17 mouse cellular contexts compared by ENCODE assay signal in genomic region chr17:70986831-70987660, GRCm38 (mm10). TPM values are rescaled to one million over a fixed set of nuclear protein-coding genes. Genes with fewer than 3 reads are reported as not detected.
A peak's percentile ranks its signal among the peaks of the same experiment; 100 is the strongest.
DNase-seq lines count a peak whose midpoint lies in the region; ATAC-seq and TF ChIP-seq lines count a peak whose summit lies in the region.
"Had no signal": no experiment of that assay in that cellular context is flagged by ENCODE, and none has a peak within 500 bp of the region (broad histone marks: within the 10 kb centered on the region; RNA-seq: fewer than 3 reads in every experiment).

No protein-coding gene starts in this region.

- no peak for ATAC-seq in kidney, embryonic 16.5 days (ENCODE audit: low FRiP score, low TSS enrichment)
- ATAC-seq in CD4-positive, CD25-positive, alpha-beta regulatory T cell, adult 4 months = peak; percentile 54
- peak; percentile 64 for ATAC-seq in inflammation-experienced regulatory T-cells, adult 6 months
- no peak for ATAC-seq in forebrain, embryonic 15.5 days (replicated peaks)

- intact Hi-C loops in gastrocnemius, postnatal 14 days (cut with DNase I; ENCODE audit: low total_unique reads) = no loop called here

- DNase-seq in kidney, postnatal 14 days = no peak
- no peak for DNase-seq in layer of hippocampus, postnatal 14 days (ENCODE audit: low spot score in 2 of 2)
- DNase-seq in gastrocnemius, postnatal 14 days = no peak
- DNase-seq: B cell, adult 2 months; cerebellum, adult 11-12 months; gastrocnemius, postnatal 10 days; kidney, postnatal 10 days; thymus, postnatal 36 days had no signal

- H3K9me3 ChIP-seq in kidney, embryonic 16.5 days (ENCODE audit: low read length) = no peaks in the 10 kb centered on the region
- H3K9me3 ChIP-seq in forebrain, embryonic 15.5 days = no peaks in the 10 kb centered on the region
- H3K9me3 ChIP-seq: embryonic facial prominence, embryonic 13.5 days; heart, embryonic 13.5 days; liver, embryonic 15.5 days; megakaryocyte, embryonic 14.5 days had no signal

- 88% methylated on average over 15 of the region's 15 CpGs for WGBS in kidney, embryonic 16.5 days
- 29% methylated on average over 15 of the region's 15 CpGs for WGBS in small intestine, adult 2 months
- 90% methylated on average over 15 of the region's 15 CpGs for WGBS in forebrain, embryonic 15.5 days

- TF ChIP-seq POLR2A in small intestine, adult 2 months (IDR thresholded peaks at IDR 0.05; ENCODE audit: low read depth, low read length) = no peak

- TF ChIP-seq CTCF in small intestine, adult 2 months (IDR thresholded peaks at IDR 0.05; ENCODE audit: extremely low read depth, insufficient read length, insufficient replicate concordance, low read depth, low read length) = no peak

- H3K4me3 ChIP-seq in kidney, embryonic 16.5 days (ENCODE audit: low read length) = no peak overlapping the region
- peak overlapping the region; percentile 31; the same call in 1 of the 2 replicates for H3K4me3 ChIP-seq in small intestine, adult 2 months (ENCODE audit: low read depth, low read length)
- no peak overlapping the region for H3K4me3 ChIP-seq in forebrain, embryonic 15.5 days
- H3K4me3 ChIP-seq: embryonic facial prominence, embryonic 13.5 days; heart, embryonic 13.5 days; liver, embryonic 15.5 days; megakaryocyte, embryonic 14.5 days had no signal

- no peaks in the 10 kb centered on the region for H3K27me3 ChIP-seq in kidney, embryonic 16.5 days (ENCODE audit: insufficient read depth, low read length)
- no peaks in the 10 kb centered on the region for H3K27me3 ChIP-seq in small intestine, adult 2 months (ENCODE audit: control insufficient read depth, insufficient read depth, low read length)
- H3K27me3 ChIP-seq in forebrain, embryonic 15.5 days = no peaks in the 10 kb centered on the region
- H3K27me3 ChIP-seq: embryonic facial prominence, embryonic 13.5 days; liver, embryonic 15.5 days; megakaryocyte, embryonic 14.5 days had no signal

- no peak overlapping the region for H3K4me2 ChIP-seq in kidney, embryonic 16.5 days (replicated peaks; ENCODE audit: low read depth, low read length)
- no peak overlapping the region for H3K4me2 ChIP-seq in forebrain, embryonic 15.5 days (replicated peaks)
- H3K4me2 ChIP-seq: embryonic facial prominence, embryonic 13.5 days; heart, embryonic 13.5 days had no signal

- peaks cover 24% of the 10 kb centered on the region for H3K36me3 ChIP-seq in kidney, embryonic 16.5 days (ENCODE audit: insufficient read depth, low read length)
- H3K36me3 ChIP-seq in small intestine, adult 2 months (ENCODE audit: control insufficient read depth, insufficient read depth, low read length) = peaks cover 26% of the 10 kb centered on the region
- peaks cover 16% of the 10 kb centered on the region; the same call in 1 of the 2 replicates for H3K36me3 ChIP-seq in forebrain, embryonic 15.5 days

- H3K27ac ChIP-seq in kidney, embryonic 16.5 days (ENCODE audit: low read length) = peak overlapping the region; percentile 64; the same call in 1 of the 2 replicates
- H3K27ac ChIP-seq in small intestine, adult 2 months (ENCODE audit: insufficient read depth, low read depth, low read length) = peak overlapping the region; percentile 89
- H3K27ac ChIP-seq in forebrain, embryonic 15.5 days (replicated peaks) = no peak overlapping the region
- H3K27ac ChIP-seq: embryonic facial prominence, embryonic 13.5 days; heart, embryonic 13.5 days had no signal

- peaks cover 38% of the 10 kb centered on the region for H3K4me1 ChIP-seq in kidney, embryonic 16.5 days (ENCODE audit: insufficient read depth, low read length)
- H3K4me1 ChIP-seq in small intestine, adult 2 months (ENCODE audit: control insufficient read depth, insufficient read depth, insufficient read length, low read length) = peaks cover 21% of the 10 kb centered on the region; the same call in 1 of the 2 replicates
- H3K4me1 ChIP-seq in forebrain, embryonic 15.5 days = peaks cover 29% of the 10 kb centered on the region

- H3K9ac ChIP-seq in kidney, embryonic 16.5 days (replicated peaks; ENCODE audit: low read length) = no peak overlapping the region
- H3K9ac ChIP-seq in forebrain, embryonic 15.5 days (replicated peaks) = no peak overlapping the region
- H3K9ac ChIP-seq: embryonic facial prominence, embryonic 13.5 days; heart, embryonic 13.5 days; liver, embryonic 15.5 days had no signal

RNA-seq across cellular contexts. Expression of gene Myom1, which starts 15.4 kb away (rescaled TPM):
- polyA plus RNA-seq in kidney, embryonic 16.5 days (2015; fragmentation: Nextera tagmentation; extraction: Ambion mirVana) = 4.5 and 4.7 TPM in 2 replicates
- polyA plus RNA-seq in CD4-positive, CD25-positive, alpha-beta regulatory T cell, adult 4 months (2017; shearing (Covaris generic)) = 1 to 10 TPM in 1 of 2 experiments, under 1 TPM in 1; 0.28 to 1.6 TPM
- under 1 TPM in 1 of 3 experiments, not detected in 2; 0.34 TPM for polyA plus RNA-seq in inflammation-experienced regulatory T-cells, adult 6 months (2017; shearing (Covaris generic))
- 2.8 and 3.1 TPM in 2 replicates for polyA plus RNA-seq in small intestine, adult 2 months (2012; rRNA removed)
- total RNA-seq in layer of hippocampus, postnatal 14 days (2021) = 1 to 10 TPM; 2.9 to 4.5 TPM
- polyA plus RNA-seq in forebrain, embryonic 15.5 days (2015; fragmentation: Nextera tagmentation; extraction: Ambion mirVana) = 1.3 and 1.7 TPM in 2 replicates
- total RNA-seq in gastrocnemius, postnatal 14 days (2021) = 1,000 to 10,000 TPM; 1,017 to 1,171 TPM

RNA-seq across cellular contexts. Expression of gene Myl12a, which starts 15.6 kb away (rescaled TPM):
- 680 and 696 TPM in 2 replicates for polyA plus RNA-seq in kidney, embryonic 16.5 days (2015; fragmentation: Nextera tagmentation; extraction: Ambion mirVana)
- polyA plus RNA-seq in CD4-positive, CD25-positive, alpha-beta regulatory T cell, adult 4 months (2017; shearing (Covaris generic)) = 100 to 1,000 TPM; 601 to 659 TPM
- polyA plus RNA-seq in inflammation-experienced regulatory T-cells, adult 6 months (2017; shearing (Covaris generic)) = 100 to 1,000 TPM; 630 to 948 (median 795) TPM
- 28.8 and 52.7 TPM in 2 replicates for polyA plus RNA-seq in small intestine, adult 2 months (2012; rRNA removed)
- 10 to 100 TPM; 52.0 to 59.0 TPM for total RNA-seq in layer of hippocampus, postnatal 14 days (2021)
- 125 and 139 TPM in 2 replicates for polyA plus RNA-seq in forebrain, embryonic 15.5 days (2015; fragmentation: Nextera tagmentation; extraction: Ambion mirVana)
- 100 to 1,000 TPM; 490 to 594 TPM for total RNA-seq in gastrocnemius, postnatal 14 days (2021)

Comparison
In these comparisons a context has a peak if more than half of its experiments do, and no peak if none do; other contexts are left out.
1. ATAC-seq: peak in CD4-positive, CD25-positive, alpha-beta regulatory T cell, adult 4 months (single experiment) and inflammation-experienced regulatory T-cells, adult 6 months (single experiment); none in kidney, embryonic 16.5 days (single experiment) and forebrain, embryonic 15.5 days (single experiment).